Mouse (Mus musculus): ENCODE data around the gene Fam120a. TPM values are rescaled to one million over a fixed set of nuclear protein-coding genes. Genes with fewer than 3 reads are reported as not detected.

Gene Fam120a
- total RNA-seq, 2 experiments from 2014 or later = 102 to 104 TPM

GRCm38 (mm10) chr13:48857246-48857932, 110.4 kb downstream of the Fam120a start:
- peak in 1 of 2 experiments; percentile 39 for DNase-seq

- no peak for DNase-seq
Measured at GRCm38 (mm10) chr13:48853947-48854346, 113.9 kb downstream of the Fam120a start.

- DNase-seq = no peak
Measured at GRCm38 (mm10) chr13:48853475-48853874, 114.3 kb downstream of the Fam120a start.

GRCm38 (mm10) chr13:48852859-48853258, 115.0 kb downstream of the Fam120a start:
- DNase-seq = peak in 1 of 2 experiments; percentile 33

GRCm38 (mm10) chr13:48851719-48852118, 116.1 kb downstream of the Fam120a start:
- DNase-seq = no peak

- DNase-seq = no peak
Measured at GRCm38 (mm10) chr13:48850771-48851170, 117.0 kb downstream of the Fam120a start.

GRCm38 (mm10) chr13:48850326-48850725, 117.5 kb downstream of the Fam120a start:
- no peak for DNase-seq

GRCm38 (mm10) chr13:48849155-48849554, 118.7 kb downstream of the Fam120a start:
- DNase-seq = peak; percentile 33 to 49

DNA sequence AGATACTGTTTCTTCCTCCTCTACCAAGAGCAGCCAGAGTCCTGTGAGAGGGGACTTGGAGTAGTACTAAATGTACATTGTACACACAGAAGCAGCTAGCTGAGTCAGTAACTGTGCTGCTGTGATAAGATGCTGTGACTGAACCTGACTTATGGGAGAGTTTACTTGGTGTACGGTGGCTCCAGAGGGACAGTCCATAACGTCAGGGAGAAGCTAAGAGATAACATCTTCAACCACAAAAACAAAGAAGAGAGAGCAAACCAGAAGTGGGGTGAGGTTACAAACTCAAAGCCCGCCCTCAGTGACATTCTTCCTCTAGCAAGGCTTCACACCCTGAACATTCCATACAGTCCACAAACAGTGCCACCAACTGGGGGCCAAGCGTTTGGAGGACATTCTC, 122.5 kb downstream of the Fam120a start:
- DNase-seq = no peak

DNA sequence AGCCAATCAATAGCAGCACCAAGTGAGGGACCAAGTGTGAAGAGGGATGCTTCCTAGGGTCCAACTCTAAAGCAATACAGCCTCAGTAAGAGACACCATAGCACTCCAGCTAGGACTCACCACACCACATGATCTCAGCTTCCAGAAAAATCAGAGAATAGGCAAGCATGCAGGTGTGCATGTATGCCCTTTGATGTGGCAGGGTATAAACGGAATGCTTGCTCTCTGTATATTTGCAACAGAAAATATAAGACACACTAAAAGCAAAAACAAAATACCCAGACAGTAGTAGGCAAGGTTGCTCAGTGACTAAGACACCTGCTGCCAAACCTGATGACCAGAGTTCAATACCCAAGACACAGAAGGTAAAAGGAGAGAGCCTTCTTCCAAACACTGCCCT, 124.3 kb downstream of the Fam120a start:
- no peak for DNase-seq

GRCm38 (mm10) chr13:48841905-48842592, 125.8 kb downstream of the Fam120a start:
- DNase-seq = peak in 1 of 2 experiments; percentile 26

DNA sequence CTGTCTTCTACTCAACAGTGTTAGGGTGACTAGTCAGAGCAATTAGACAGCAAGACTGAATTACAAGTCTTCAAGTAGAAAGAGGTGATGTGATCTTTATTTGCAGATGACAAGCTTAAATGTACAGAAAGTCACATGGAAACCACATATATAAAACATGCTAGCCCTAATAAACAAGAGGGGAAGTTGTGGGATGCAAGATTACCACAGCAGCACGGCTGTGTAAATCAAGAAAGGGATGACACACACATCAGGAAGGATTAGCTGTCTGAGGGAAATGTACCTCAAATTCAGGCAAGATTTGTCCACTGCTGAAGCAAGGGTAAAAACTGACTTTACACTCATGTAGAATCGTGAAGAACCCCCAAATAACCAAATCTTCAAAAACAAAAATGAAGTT, 129.5 kb downstream of the Fam120a start:
- no peak for DNase-seq

- DNase-seq = no peak
Measured at GRCm38 (mm10) chr13:48837537-48837936, 130.3 kb downstream of the Fam120a start.

GRCm38 (mm10) chr13:48830528-48831250, 137.1 kb downstream of the Fam120a start:
- no peak for DNase-seq

DNA sequence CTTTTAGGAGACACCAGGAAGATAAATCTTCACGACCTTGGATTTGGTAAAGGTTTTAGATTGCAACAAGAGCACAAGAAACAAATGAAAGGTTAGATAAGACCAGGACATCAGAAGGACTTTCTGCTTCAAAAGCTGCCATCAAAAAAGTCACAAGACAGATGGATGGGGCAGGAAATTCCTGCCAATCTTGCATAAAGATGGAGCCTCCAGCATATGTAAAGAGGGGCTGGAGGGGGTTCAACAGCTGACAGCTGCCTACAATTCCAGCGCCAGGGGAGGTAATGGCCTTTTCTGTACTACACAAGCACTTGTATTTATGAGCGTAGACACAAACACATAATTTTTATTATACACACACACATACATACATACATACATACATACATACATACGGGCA, 138.0 kb downstream of the Fam120a start:
- no peak for DNase-seq

Other genes with a start within 250 kb of the Fam120a start
- gene Phf2, start 96.9 kb downstream of the Fam120a start, total RNA-seq (2021) = 10 to 100 TPM; 28.1 to 30.8 TPM
- 10 to 100 TPM; 70.1 to 70.9 TPM for gene Wnk2, start 180.0 kb upstream of the Fam120a start, total RNA-seq (2021)
- gene Ninj1, start 219.5 kb upstream of the Fam120a start, total RNA-seq (2021) = 100 to 1,000 TPM; 122 to 123 TPM
- 100 to 1,000 TPM; 145 to 150 TPM for gene Card19, start 248.0 kb upstream of the Fam120a start, total RNA-seq (2021)

All from heart, adult 18-20 months (tissue).